23 mouse cellular contexts compared by ENCODE assay signal in genomic region chr3:82950639-82951038, GRCm38 (mm10). TPM values are rescaled to one million over a fixed set of nuclear protein-coding genes. Genes with fewer than 3 reads are reported as not detected.
DNase-seq lines count a peak whose midpoint lies in the region; ATAC-seq and TF ChIP-seq lines count a peak whose summit lies in the region.
"Had no signal": no experiment of that assay in that cellular context is flagged by ENCODE, and none has a peak within 500 bp of the region (broad histone marks: within the 10 kb centered on the region; RNA-seq: fewer than 3 reads in every experiment).

No protein-coding gene starts in this region.

- intact Hi-C loops in heart, postnatal 14 days (cut with DNase I): no loop called here

- no peak for TF ChIP-seq EP300 in stomach, postnatal 0 days (optimal IDR thresholded peaks at IDR 0.05)

- DNase-seq in heart, adult 11 months: peak; percentile 18
- DNase-seq in heart, postnatal 14 days: no peak
- DNase-seq in lung, postnatal 25 days (ENCODE audit: low spot score): peak; percentile 30
- no peak for DNase-seq in stomach, postnatal 0 days (ENCODE audit: low spot score)
- DNase-seq: adrenal gland, postnatal 25 days; cerebellum, adult 18-20 months; cerebellum, postnatal 25 days; gastrocnemius, postnatal 14 days; kidney, adult 2 months; kidney, postnatal 25 days; right cerebral cortex, postnatal 4 days; thymus, postnatal 36 days had no signal

- H3K4me2 ChIP-seq in intestine, postnatal 0 days (replicated peaks; ENCODE audit: low read depth): 0 out of 2 replicates have a peak overlapping the region, but pooled peaks have one; percentile 28
- peak overlapping the region; percentile 11; the same call in 1 of the 2 replicates for H3K4me2 ChIP-seq in stomach, postnatal 0 days (replicated peaks; ENCODE audit: low read depth)
- H3K4me2 ChIP-seq: forebrain, embryonic 13.5 days; heart, embryonic 15.5 days; limb, embryonic 13.5 days had no signal

- H3K9ac ChIP-seq in intestine, postnatal 0 days (ENCODE audit: low read depth, low read length): no peak overlapping the region
- no peak overlapping the region for H3K9ac ChIP-seq in stomach, postnatal 0 days (ENCODE audit: low read length)
- H3K9ac ChIP-seq: forebrain, embryonic 13.5 days; heart, embryonic 15.5 days; limb, embryonic 13.5 days had no signal

- H3K27ac ChIP-seq in intestine, postnatal 0 days (ENCODE audit: low read depth, low read length): no peak overlapping the region
- no peak overlapping the region for H3K27ac ChIP-seq in stomach, postnatal 0 days (replicated peaks)
- H3K27ac ChIP-seq: forebrain, embryonic 13.5 days; heart, embryonic 15.5 days; limb, embryonic 13.5 days had no signal

- WGBS in intestine, postnatal 0 days: 31% methylated on average over 7 of the region's 7 CpGs
- 30% methylated on average over 7 of the region's 7 CpGs for WGBS in stomach, postnatal 0 days

- peaks cover 8% of the 10 kb centered on the region; the same call in 1 of the 2 replicates for H3K4me1 ChIP-seq in intestine, postnatal 0 days (replicated peaks; ENCODE audit: control insufficient read depth, insufficient read depth, low read length)
- H3K4me1 ChIP-seq in stomach, postnatal 0 days (replicated peaks; ENCODE audit: control insufficient read depth, insufficient read depth): no peaks in the 10 kb centered on the region
- H3K4me1 ChIP-seq: forebrain, embryonic 13.5 days had no signal

- H3K4me3 ChIP-seq in intestine, postnatal 0 days (ENCODE audit: low read depth, low read length): no peak overlapping the region
- H3K4me3 ChIP-seq in stomach, postnatal 0 days (ENCODE audit: low read depth, low read length): no peak overlapping the region
- H3K4me3 ChIP-seq: erythroblast, embryonic 14.5 days; forebrain, embryonic 13.5 days; heart, embryonic 15.5 days; limb, embryonic 13.5 days had no signal

- H3K27me3 ChIP-seq in intestine, postnatal 0 days (replicated peaks; ENCODE audit: control insufficient read depth, insufficient read depth, low read length): no peaks in the 10 kb centered on the region
- H3K27me3 ChIP-seq in stomach, postnatal 0 days (ENCODE audit: control insufficient read depth, insufficient read depth, low read length): no peaks in the 10 kb centered on the region
- H3K27me3 ChIP-seq: forebrain, embryonic 13.5 days; heart, embryonic 15.5 days; limb, embryonic 13.5 days had no signal

- no peak for TF ChIP-seq CTCF in intestine, postnatal 0 days (IDR thresholded peaks at IDR 0.05; ENCODE audit: low read depth)
- no peak for TF ChIP-seq CTCF in stomach, postnatal 0 days (IDR thresholded peaks at IDR 0.05; ENCODE audit: low read depth)

- no peaks in the 10 kb centered on the region for H3K36me3 ChIP-seq in intestine, postnatal 0 days (ENCODE audit: control insufficient read depth, insufficient read depth)
- H3K36me3 ChIP-seq in stomach, postnatal 0 days (ENCODE audit: control insufficient read depth, insufficient read depth, low read length): no peaks in the 10 kb centered on the region
- H3K36me3 ChIP-seq: G1E; heart, embryonic 15.5 days; limb, embryonic 13.5 days had no signal

- no peaks in the 10 kb centered on the region for H3K9me3 ChIP-seq in intestine, postnatal 0 days (ENCODE audit: control insufficient read depth)
- no peaks in the 10 kb centered on the region for H3K9me3 ChIP-seq in stomach, postnatal 0 days (ENCODE audit: control insufficient read depth, low read length)
- H3K9me3 ChIP-seq: forebrain, embryonic 13.5 days; G1E; heart, embryonic 15.5 days; limb, embryonic 13.5 days had no signal

- ATAC-seq in intestine, postnatal 0 days: no peak
- ATAC-seq in stomach, postnatal 0 days (ENCODE audit: low FRiP score, low TSS enrichment): no peak
- no peak for ATAC-seq in cerebellum, adult (ENCODE audit: insufficient number of reproducible peaks, low FRiP score, low TSS enrichment)
- no peak for ATAC-seq in granulocyte monocyte progenitor cell, adult 5-6 weeks (replicated peaks; ENCODE audit: poor library complexity, severe bottlenecking)
- ATAC-seq: forebrain, embryonic 13.5 days; hindbrain, embryonic 16.5 days had no signal

RNA-seq across cellular contexts. Expression of gene Lrat, which starts 46.9 kb away (rescaled TPM):
- under 1 TPM; 0.32 to 0.33 TPM for total RNA-seq in heart, postnatal 14 days (2021)
- 29.5 and 30.4 TPM in 2 replicates for polyA plus RNA-seq in intestine, postnatal 0 days (2015; fragmentation: Nextera tagmentation; extraction: Ambion mirVana)
- polyA plus RNA-seq in stomach, postnatal 0 days (2015; fragmentation: Nextera tagmentation; extraction: Ambion mirVana): 0.02 and 0.05 TPM in 2 replicates
- 0.04 TPM in 1 of 2 replicates, not detected in the other for total RNA-seq in granulocyte monocyte progenitor cell, adult 5-6 weeks (2014; fragmentation: Nextera tagmentation)
- not detected in 2 replicates for total RNA-seq in granulocyte monocyte progenitor cell, adult 5-6 weeks (2017)
- total RNA-seq: hematopoietic stem cell, adult 5-6 weeks had no signal
- polyA plus RNA-seq: erythroblast, embryonic 14.5 days; G1E had no signal

RNA-seq across cellular contexts. Expression of gene Fgg, which starts 56.9 kb away (rescaled TPM):
- total RNA-seq in heart, postnatal 14 days (2021): not detected
- 1.2 and 1.8 TPM in 2 replicates for polyA plus RNA-seq in intestine, postnatal 0 days (2015; fragmentation: Nextera tagmentation; extraction: Ambion mirVana)
- 4.6 and 11.2 TPM in 2 replicates for polyA plus RNA-seq in stomach, postnatal 0 days (2015; fragmentation: Nextera tagmentation; extraction: Ambion mirVana)
- not detected in 2 replicates for total RNA-seq in granulocyte monocyte progenitor cell, adult 5-6 weeks (2014; fragmentation: Nextera tagmentation)
- total RNA-seq in granulocyte monocyte progenitor cell, adult 5-6 weeks (2017): not detected in 2 replicates
- total RNA-seq: gastrocnemius, postnatal 14 days; hematopoietic stem cell, adult 5-6 weeks; layer of hippocampus, adult 8-10 months had no signal
- polyA plus RNA-seq: erythroblast, embryonic 14.5 days; forebrain, embryonic 13.5 days; G1E; hindbrain, embryonic 16.5 days had no signal

Comparison
In these comparisons a context has a peak if more than half of its experiments do, and no peak if none do; other contexts are left out.
1. DNase-seq: peak in heart, adult 11 months (single experiment) and lung, postnatal 25 days (single experiment); none in heart, postnatal 14 days (0 of 2) and stomach, postnatal 0 days (single experiment).